Mouse (Mus musculus) liver, postnatal 0 days (tissue): Measurements from ENCODE around the gene Chst3. TPM values are rescaled to one million over a fixed set of nuclear protein-coding genes. Genes with fewer than 3 reads are reported as not detected.

ENCODE experiments used
- ATAC-seq: fragments of 200-750 bp; cut with Nextera tagmentation; 2 replicates; pipeline ENCODE4 v1.8.0; 2017; ENCODE audit warnings: mild to moderate bottlenecking, moderate library complexity
- DNase-seq: peaks from one replicate; pipeline ENCODE4 v3.0.0-alpha.2; 2016
- H3K27ac ChIP-seq: fragments of 300-500 bp; sonication (generic); 2 replicates; pipeline ENCODE4 v1.5.1; 2014; ENCODE audit warnings: antibody characterized with exemption, moderate library complexity, mild to moderate bottlenecking, low read depth
- H3K27me3 ChIP-seq: fragments of 300-500 bp; sonication (generic); 2 replicates; pipeline ENCODE4 v1.6.1; 2014; ENCODE audit warnings: low read length, control low read depth, mixed read lengths; ENCODE audit not compliant: insufficient read depth
- H3K36me3 ChIP-seq: fragments of 300-500 bp; sonication (generic); replicated peaks from 2 replicates; pipeline ENCODE4 v1.6.1; 2014; ENCODE audit warnings: mild to moderate bottlenecking, control low read depth, low read length, moderate library complexity, mixed read lengths; ENCODE audit not compliant: insufficient read depth
- H3K4me1 ChIP-seq: fragments of 300-500 bp; sonication (generic); 2 replicates; pipeline ENCODE4 v1.6.1; 2014; ENCODE audit warnings: antibody characterized with exemption, mild to moderate bottlenecking, control low read depth; ENCODE audit not compliant: insufficient read depth
- H3K4me2 ChIP-seq: fragments of 300-500 bp; sonication (generic); 2 replicates; pipeline ENCODE4 v1.6.1; 2014; ENCODE audit warnings: low read depth, mild to moderate bottlenecking, low read length, moderate library complexity, mixed read lengths
- H3K4me3 ChIP-seq: fragments of 300-500 bp; sonication (generic); 2 replicates; pipeline ENCODE4 v1.5.1; 2014; ENCODE audit warnings: low read depth, low read length
- H3K9ac ChIP-seq: fragments of 300-500 bp; sonication (generic); replicated peaks from 2 replicates; pipeline ENCODE4 v1.6.1; 2014; ENCODE audit warnings: mild to moderate bottlenecking, moderate library complexity
- H3K9me3 ChIP-seq: fragments of 300-500 bp; sonication (generic); 2 replicates; pipeline ENCODE4 v1.6.1; 2016; ENCODE audit warnings: mild to moderate bottlenecking, control low read depth, low read length, mixed read lengths
- CTCF ChIP-seq: sonication (generic); IDR thresholded peaks from 2 replicates; pipeline ENCODE4 v1.5.1; 2016; ENCODE audit warnings: antibody characterized with exemption, low read depth
- EP300 ChIP-seq: IDR thresholded peaks from 2 replicates; pipeline ENCODE4 v1.6.1; 2016; ENCODE audit warnings: antibody characterized with exemption, low read depth, mild to moderate bottlenecking
- WGBS: fragments of 180-500 bp; shearing (Covaris S2); extraction: QIAGEN DNeasy Blood & Tissue Kit; methylation state at CpG from one replicate; pipeline ENCODE4 v1.1.7; 2014; ENCODE audit not compliant: insufficient replicate concordance; 5-methylcytosine and 5-hydroxymethylcytosine counted together
- polyA plus RNA-seq: library from polyadenylated mRNA; unstranded; fragments of >200 nt; fragmentation: Nextera tagmentation; extraction: Ambion mirVana; gene quantifications from 2 replicates; pipeline ENCODE4 v1.2.1, GENCODE M21; 2015

The Chst3 gene
- polyA plus RNA-seq, 1 experiment from 2014 or later = 0.73 TPM

DNA sequence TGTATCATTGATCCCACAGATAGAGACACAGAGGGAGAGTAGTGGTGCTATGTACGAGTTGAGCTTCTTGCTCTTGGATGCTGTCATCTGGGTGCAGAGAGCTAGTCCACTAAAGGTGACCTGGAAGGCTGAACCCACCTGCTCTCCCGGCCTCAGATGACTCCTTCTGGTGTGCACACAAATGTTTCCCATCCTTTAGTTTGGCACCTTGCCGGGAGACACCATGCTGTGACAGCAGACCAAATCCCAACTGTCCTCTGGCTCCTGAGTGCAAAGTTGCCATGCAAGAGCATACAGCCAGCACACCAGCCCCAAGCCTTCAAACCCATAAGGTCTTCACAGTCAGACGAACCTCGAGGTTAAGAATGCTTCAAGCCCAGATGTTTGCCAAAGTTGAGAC lies 22.1 kb downstream of the Chst3 start:
- H3K9me3 ChIP-seq = no peaks in the 10 kb centered on the region
- H3K4me3 ChIP-seq = no peak overlapping the region
- H3K27me3 ChIP-seq = peaks cover 9% of the 10 kb centered on the region; the same call in 1 of the 2 replicates
- no peak overlapping the region for H3K4me2 ChIP-seq
- ATAC-seq (no peak), DNase-seq (no peak)
- H3K4me1 ChIP-seq = peaks cover 3% of the 10 kb centered on the region; the same call in 1 of the 2 replicates
- H3K9ac ChIP-seq = no peak overlapping the region
- 50% methylated on average over 5 of the region's 5 CpGs for WGBS
- no peak for TF ChIP-seq EP300
- TF ChIP-seq CTCF = no peak
- H3K27ac ChIP-seq = no peak overlapping the region
- no peaks in the 10 kb centered on the region for H3K36me3 ChIP-seq

DNA sequence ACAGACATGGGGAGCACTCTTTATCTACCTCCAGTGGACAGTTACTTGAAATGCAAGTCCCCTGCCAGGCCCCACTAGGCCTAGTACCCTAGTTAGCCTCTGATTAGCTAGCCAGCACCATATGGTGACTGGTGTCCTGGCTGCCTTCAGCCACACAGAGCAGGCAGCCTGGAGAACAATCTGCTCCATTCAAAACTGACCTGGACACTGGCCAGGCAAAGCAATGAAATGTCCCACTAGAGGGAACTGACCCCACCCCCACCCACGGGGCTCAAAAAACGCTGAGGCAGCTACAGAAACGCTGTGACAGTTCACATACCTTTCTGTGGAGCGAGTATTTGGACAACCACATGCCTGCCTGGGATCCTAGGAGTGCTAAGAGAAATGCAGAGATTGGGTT lies 24.0 kb downstream of the Chst3 start:
- H3K27ac ChIP-seq = no peak overlapping the region
- no peak overlapping the region for H3K4me3 ChIP-seq
- no peak overlapping the region for H3K9ac ChIP-seq
- no peaks in the 10 kb centered on the region for H3K9me3 ChIP-seq
- no peak for ATAC-seq
- H3K4me1 ChIP-seq = peaks cover 3% of the 10 kb centered on the region; the same call in 1 of the 2 replicates
- WGBS = 43% methylated on average over 4 of the region's 4 CpGs
- no peak overlapping the region for H3K4me2 ChIP-seq
- TF ChIP-seq EP300 (no peak), CTCF (no peak)
- H3K27me3 ChIP-seq = peaks cover 14% of the 10 kb centered on the region; the same call in 1 of the 2 replicates
- no peaks in the 10 kb centered on the region for H3K36me3 ChIP-seq
- DNase-seq = no peak

- Histone ChIP-seq H3K27ac (no peak overlapping the region), H3K4me1 (peaks cover 3% of the 10 kb centered on the region; the same call in 1 of the 2 replicates), H3K9ac (no peak overlapping the region), H3K4me3 (no peak overlapping the region), H3K9me3 (no peaks in the 10 kb centered on the region), H3K36me3 (no peaks in the 10 kb centered on the region), H3K27me3 (peaks cover 14% of the 10 kb centered on the region; the same call in 1 of the 2 replicates), H3K4me2 (no peak overlapping the region)
- TF ChIP-seq CTCF (no peak), EP300 (no peak)
- peak; percentile 52 for DNase-seq
- no peak for ATAC-seq
- 21% methylated on average over 18 of the region's 19 CpGs for WGBS
Observed at GRCm38 (mm10) chr10:60193532-60194423, 25.3 kb downstream of the Chst3 start.

DNA sequence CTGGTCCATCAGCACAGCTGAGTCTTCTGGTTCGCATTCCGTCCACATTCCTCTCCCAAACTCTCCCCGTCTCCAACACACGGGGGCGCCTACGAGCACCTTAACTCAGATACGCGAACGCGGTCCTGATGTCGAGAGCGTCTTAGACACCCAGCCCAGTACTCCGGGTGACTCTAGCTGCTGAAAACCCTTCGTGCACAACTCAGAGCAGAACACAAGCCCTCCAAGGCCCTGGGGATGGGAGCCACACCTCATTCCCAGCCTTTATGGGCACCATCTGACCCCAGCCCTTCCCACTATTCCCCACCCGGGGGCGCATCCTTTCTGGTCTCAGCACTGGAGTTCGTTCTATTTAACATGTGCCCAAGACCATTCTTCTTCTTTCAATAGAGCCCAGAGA lies 27.3 kb downstream of the Chst3 start:
- no peak overlapping the region for H3K9ac ChIP-seq
- H3K9me3 ChIP-seq = no peaks in the 10 kb centered on the region
- peaks cover 14% of the 10 kb centered on the region; the same call in 1 of the 2 replicates for H3K27me3 ChIP-seq
- peak; percentile 78 for TF ChIP-seq CTCF
- TF ChIP-seq EP300 = no peak
- peak overlapping the region; percentile 49 for H3K4me2 ChIP-seq
- peaks cover 3% of the 10 kb centered on the region; the same call in 1 of the 2 replicates for H3K4me1 ChIP-seq
- no peaks in the 10 kb centered on the region for H3K36me3 ChIP-seq
- ATAC-seq (no peak), DNase-seq (peak; percentile 69)
- H3K27ac ChIP-seq = no peak overlapping the region
- no peak overlapping the region for H3K4me3 ChIP-seq
- 2% methylated on average over 17 of the region's 17 CpGs for WGBS

DNA sequence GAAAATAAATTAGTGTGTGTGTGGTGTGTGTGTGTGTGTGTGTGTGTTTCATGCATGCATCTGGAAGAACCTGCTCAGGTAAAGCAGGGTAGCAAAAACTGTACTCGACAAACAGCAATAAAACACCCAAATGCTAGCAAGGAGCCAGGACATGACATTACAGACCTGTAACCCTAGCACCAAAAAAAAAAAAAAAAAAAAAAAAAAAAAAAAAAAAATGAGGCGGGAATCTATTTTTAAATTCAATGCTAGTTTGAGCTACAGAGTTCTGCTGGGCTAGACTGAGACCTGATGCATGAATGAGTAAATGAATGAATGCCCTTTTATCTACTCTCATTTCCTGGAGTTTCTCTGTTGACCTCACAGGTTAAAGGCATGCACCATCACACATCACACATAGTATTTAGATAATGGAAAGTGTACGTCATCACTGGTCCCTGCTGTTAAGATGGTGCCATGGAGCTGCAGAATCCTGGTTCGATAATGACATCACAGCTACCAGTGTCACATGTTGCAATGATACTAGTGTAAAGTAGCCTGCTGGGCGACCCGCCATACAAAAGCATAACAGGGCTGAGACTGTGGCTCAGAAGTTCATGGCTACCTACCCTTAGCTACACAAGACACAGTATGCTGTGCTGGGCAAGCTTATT lies 29.4 kb downstream of the Chst3 start:
- no peak overlapping the region for H3K4me2 ChIP-seq
- no peak for TF ChIP-seq EP300
- TF ChIP-seq CTCF = no peak
- no peak for DNase-seq

More for the DNA sequence above, 29.4 kb downstream of the Chst3 start:
- Histone ChIP-seq H3K27ac (no peak overlapping the region), H3K4me3 (no peak overlapping the region), H3K27me3 (peaks cover 14% of the 10 kb centered on the region; the same call in 1 of the 2 replicates), H3K36me3 (no peaks in the 10 kb centered on the region), H3K9ac (no peak overlapping the region), H3K9me3 (no peaks in the 10 kb centered on the region), H3K4me1 (peaks cover 3% of the 10 kb centered on the region; the same call in 1 of the 2 replicates)
- no peak for ATAC-seq
- WGBS = 73% methylated on average over 6 of the region's 6 CpGs
